Mouse (Mus musculus): ENCODE measurements around the gene Rcan3. TPM values are rescaled to one million over a fixed set of nuclear protein-coding genes. Genes with fewer than 3 reads are reported as not detected.

Rcan3 gene
- total and polyA plus RNA-seq, 3 experiments, result 7.8 to 7.9 TPM; not detected in 1

- TF ChIP-seq NRF1 (IDR thresholded peaks at IDR 0.05; ENCODE audit: insufficient read depth, low read depth, low read length, poor library complexity, severe bottlenecking), result no peak
- no peak for TF ChIP-seq NELFE (IDR thresholded peaks at IDR 0.05; ENCODE audit: low read depth, low read length)
- peak; percentile 90 for TF ChIP-seq RAD21 (IDR thresholded peaks at IDR 0.05; ENCODE audit: low read depth, low read length)
- TF ChIP-seq UBTF (IDR thresholded peaks at IDR 0.05; ENCODE audit: borderline replicate concordance, insufficient read depth, low read depth, low read length), result no peak
- no peak for TF ChIP-seq HCFC1 (IDR thresholded peaks at IDR 0.05; ENCODE audit: low read depth, low read length)
- TF ChIP-seq MXI1 (IDR thresholded peaks at IDR 0.05; ENCODE audit: low read depth, low read length), result no peak
- TF ChIP-seq MAX (IDR thresholded peaks at IDR 0.05; ENCODE audit: low read length), result no peak
- peak; percentile 90 for TF ChIP-seq SMC3 (IDR thresholded peaks at IDR 0.05; ENCODE audit: low read depth, low read length)
- TF ChIP-seq ZMIZ1 (IDR thresholded peaks at IDR 0.05; ENCODE audit: low read depth, low read length), result no peak
- no peak for TF ChIP-seq GABPA (IDR thresholded peaks at IDR 0.05; ENCODE audit: low read depth, low read length)
- peak; percentile 74 for TF ChIP-seq ZC3H11A (IDR thresholded peaks at IDR 0.05; ENCODE audit: low read depth, low read length)
- no peak for TF ChIP-seq CHD1 (IDR thresholded peaks at IDR 0.05; ENCODE audit: low read depth, low read length)
- TF ChIP-seq EP300 (IDR thresholded peaks at IDR 0.05; ENCODE audit: low read depth in 1 of 2, low read length in 2 of 2), result no peak
- no peak for TF ChIP-seq KAT2A (conservative IDR thresholded peaks at IDR 0.05; ENCODE audit: low read depth, low read length)
- no peak for TF ChIP-seq GATA1 (IDR thresholded peaks at IDR 0.05; ENCODE audit: low read depth, low read length)
- TF ChIP-seq TCF12 (IDR thresholded peaks at IDR 0.05; ENCODE audit: low read depth, low read length), result no peak
- TF ChIP-seq MYB (IDR thresholded peaks at IDR 0.05; ENCODE audit: low read depth, low read length), result no peak
- TF ChIP-seq JUND (IDR thresholded peaks at IDR 0.05; ENCODE audit: low read depth, low read length), result no peak
- no peak for TF ChIP-seq TBP (IDR thresholded peaks at IDR 0.05; ENCODE audit: low read depth, low read length)
- TF ChIP-seq SIN3A (IDR thresholded peaks at IDR 0.05; ENCODE audit: low read length), result no peak
- TF ChIP-seq ZKSCAN1 (IDR thresholded peaks at IDR 0.05; ENCODE audit: low read depth, low read length), result no peak
- no peak for TF ChIP-seq BHLHE40 (IDR thresholded peaks at IDR 0.05; ENCODE audit: borderline replicate concordance, low read depth, low read length)
- TF ChIP-seq POLR2AphosphoS2 (IDR thresholded peaks at IDR 0.05; ENCODE audit: low read length), result no peak
- TF ChIP-seq CTCF (IDR thresholded peaks at IDR 0.05 in 2 of 3, conservative IDR thresholded peaks at IDR 0.05 in 1 of 3; ENCODE audit: control insufficient read depth in 1 of 3, insufficient read depth in 1 of 3, low read depth in 2 of 3, low read length in 3 of 3, poor library complexity in 1 of 3, severe bottlenecking in 1 of 3), result peak; percentile 95 to 98 (median 97)
- TF ChIP-seq USF1 (IDR thresholded peaks at IDR 0.05; ENCODE audit: low read depth, low read length), result no peak
- TF ChIP-seq TAL1 (IDR thresholded peaks at IDR 0.05; ENCODE audit: low read length), result no peak
- Histone ChIP-seq H3K9me3 (replicated peaks; ENCODE audit: insufficient read depth, low read length) (no peaks in the 10 kb centered on the region), H3K27me3 (ENCODE audit: control insufficient read depth in 1 of 2, insufficient read depth in 2 of 2, low read length in 2 of 2) (no peaks in the 10 kb centered on the region), H3K9ac (ENCODE audit: control insufficient read depth, low read depth, low read length, poor library complexity, severe bottlenecking) (no peak overlapping the region), H3K27ac (ENCODE audit: control insufficient read depth, low read depth, low read length) (no peak overlapping the region), H3K36me3 (ENCODE audit: control insufficient read depth in 1 of 2, insufficient read depth in 2 of 2, low read length in 2 of 2) (peaks cover 0 to 11% of the 10 kb centered on the region in 2 experiments; a peak in 2 of 4 replicates), H3K79me2 (ENCODE audit: control insufficient read depth, insufficient read depth, low read length, poor library complexity) (no peaks in the 10 kb centered on the region), H3K4me3 (ENCODE audit: control insufficient read depth in 1 of 2, insufficient read depth in 1 of 2, low read depth in 2 of 2, low read length in 2 of 2) (no peak overlapping the region), H3K4me1 (ENCODE audit: control insufficient read depth in 1 of 2, insufficient read depth in 2 of 2, low read length in 2 of 2) (peaks cover 9 to 13% of the 10 kb centered on the region in 2 experiments)
- peak; percentile 83 for DNase-seq (ENCODE audit: low read depth, low spot score)
Observed at GRCm38 (mm10) chr4:135411633-135412032, 22.0 kb downstream of the Rcan3 start.
